Comparison of ENCODE assay signal across 28 mouse cellular contexts in genomic region chr17:14380526-14380925, GRCm38 (mm10).
"Had no signal": no experiment of that assay in that cellular context is flagged by ENCODE, and none has a peak within 500 bp of the region (broad histone marks: within the 10 kb centered on the region; RNA-seq: fewer than 3 reads in every experiment).

No protein-coding gene starts in this region.

- H3K4me3 ChIP-seq: limb, embryonic 10.5 days; limb, embryonic 12.5 days; limb, embryonic 13.5 days; limb, embryonic 15.5 days; liver, embryonic 12.5 days; liver, embryonic 13.5 days; liver, embryonic 15.5 days; lung, embryonic 15.5 days; megakaryocyte, embryonic 14.5 days; midbrain, embryonic 10.5 days; midbrain, embryonic 12.5 days; midbrain, embryonic 13.5 days; midbrain, embryonic 15.5 days; myocyte; neural tube, embryonic 12.5 days had no signal

- DNase-seq: left cerebral cortex, postnatal 4 days; liver; liver, embryonic 13.5 days; liver, postnatal 0 days; lung, adult 18-20 months; lung, adult 2 months; lung, embryonic 14.5 days; lung, postnatal 10 days; lung, postnatal 14 days; lung, postnatal 36 days; lung, postnatal 4 days; midbrain, embryonic 14.5 days had no signal

- H3K27ac ChIP-seq: limb, embryonic 10.5 days; limb, embryonic 12.5 days; limb, embryonic 13.5 days; limb, embryonic 15.5 days; liver, embryonic 12.5 days; liver, embryonic 13.5 days; liver, embryonic 14.5 days; liver, embryonic 15.5 days; lung, embryonic 15.5 days; macrophage; midbrain, embryonic 10.5 days; midbrain, embryonic 12.5 days; midbrain, embryonic 13.5 days; midbrain, embryonic 15.5 days; neural tube, embryonic 12.5 days had no signal
